Mouse (Mus musculus) lung, embryonic 14.5 days (tissue): ENCODE data around the gene Gstt2. TPM values are rescaled to one million over a fixed set of nuclear protein-coding genes. Genes with fewer than 3 reads are reported as not detected.
A peak's percentile ranks its signal among the peaks of the same experiment; 100 is the strongest.

Source experiments
- ATAC-seq: fragments of 200-750 bp; cut with Nextera tagmentation; 2 replicates; pipeline ENCODE4 v1.8.0; 2017; ENCODE audit warnings: mild to moderate bottlenecking, moderate TSS enrichment, moderate library complexity; ENCODE audit not compliant: insufficient read depth
- DNase-seq: peaks from one replicate; pipeline ENCODE4 v3.0.0-alpha.2; 2015
- H3K27ac ChIP-seq: fragments of 300-500 bp; sonication (generic); 2 replicates; pipeline ENCODE4 v1.5.1; 2014; ENCODE audit warnings: low read depth, mild to moderate bottlenecking, moderate library complexity
- H3K27me3 ChIP-seq: fragments of 300-500 bp; sonication (generic); 2 replicates; pipeline ENCODE4 v1.6.1; 2014; ENCODE audit warnings: low read length, control low read depth; ENCODE audit not compliant: insufficient read depth
- H3K36me3 ChIP-seq: fragments of 300-500 bp; sonication (generic); 2 replicates; pipeline ENCODE4 v1.6.1; 2014; ENCODE audit warnings: control low read depth; ENCODE audit not compliant: insufficient read depth
- H3K4me1 ChIP-seq: fragments of 300-500 bp; sonication (generic); 2 replicates; pipeline ENCODE4 v1.6.1; 2014; ENCODE audit warnings: antibody characterized with exemption, control low read depth; ENCODE audit not compliant: insufficient read depth
- H3K4me2 ChIP-seq: fragments of 300-500 bp; sonication (generic); 2 replicates; pipeline ENCODE4 v1.6.1; 2014; ENCODE audit warnings: mild to moderate bottlenecking
- H3K4me3 ChIP-seq: fragments of 300-500 bp; sonication (generic); 2 replicates; pipeline ENCODE4 v1.5.1; 2014; ENCODE audit warnings: low read depth, low read length
- H3K9ac ChIP-seq: fragments of 300-500 bp; sonication (generic); 2 replicates; pipeline ENCODE4 v1.6.1; 2014
- H3K9me3 ChIP-seq: fragments of 300-500 bp; sonication (generic); 2 replicates; pipeline ENCODE4 v1.6.1; 2016; ENCODE audit warnings: low read depth, low read length, control low read depth
- CTCF ChIP-seq: IDR thresholded peaks from 2 replicates; pipeline ENCODE4 v1.5.1; 2016; ENCODE audit warnings: antibody characterized with exemption, low read depth
- WGBS: fragments of 180-500 bp; shearing (Covaris S2); extraction: QIAGEN DNeasy Blood & Tissue Kit; methylation state at CpG from one replicate; pipeline ENCODE4 v1.1.7; 2014; 5-methylcytosine and 5-hydroxymethylcytosine counted together
- polyA plus RNA-seq: library from polyadenylated mRNA; unstranded; fragments of >200 nt; fragmentation: Nextera tagmentation; extraction: Ambion mirVana; gene quantifications from 2 replicates; pipeline ENCODE4 v1.2.1, GENCODE M21; 2014

Gstt2 gene
- polyA plus RNA-seq, 1 experiment from 2014 or later = 28.0 TPM

GRCm38 (mm10) chr10:75834721-75835120 is 2.5 kb downstream of the Gstt2 start:
- Histone ChIP-seq H3K27ac (peak overlapping the region; percentile 70), H3K4me1 (peaks cover 23% of the 10 kb centered on the region), H3K9me3 (no peaks in the 10 kb centered on the region), H3K4me2 (peak overlapping the region; percentile 74), H3K9ac (peak overlapping the region; percentile 58), H3K4me3 (peak overlapping the region; percentile 41), H3K36me3 (no peaks in the 10 kb centered on the region), H3K27me3 (no peaks in the 10 kb centered on the region)
- WGBS = 15% methylated on average over 9 of the region's 9 CpGs
- TF ChIP-seq CTCF = no peak
- DNase-seq (no peak), ATAC-seq (no peak)

GRCm38 (mm10) chr10:75834250-75834649 is 3.0 kb downstream of the Gstt2 start:
- H3K9ac ChIP-seq = peak overlapping the region; percentile 58
- ATAC-seq (no peak), DNase-seq (peak; percentile 88)
- WGBS = 2% methylated on average over 21 of the region's 21 CpGs
- TF ChIP-seq CTCF = no peak
- peaks cover 23% of the 10 kb centered on the region for H3K4me1 ChIP-seq
- no peaks in the 10 kb centered on the region for H3K27me3 ChIP-seq
- peak overlapping the region; percentile 41 for H3K4me3 ChIP-seq
- peak overlapping the region; percentile 70 for H3K27ac ChIP-seq
- H3K9me3 ChIP-seq = no peaks in the 10 kb centered on the region
- H3K36me3 ChIP-seq = no peaks in the 10 kb centered on the region
- peak overlapping the region; percentile 74 for H3K4me2 ChIP-seq

GRCm38 (mm10) chr10:75833456-75834080 is 3.7 kb downstream of the Gstt2 start:
- Histone ChIP-seq H3K4me1 (peaks cover 25% of the 10 kb centered on the region), H3K27me3 (no peaks in the 10 kb centered on the region), H3K4me3 (peak overlapping the region; percentile 41), H3K9ac (peak overlapping the region; percentile 54), H3K4me2 (peak overlapping the region; percentile 74), H3K9me3 (no peaks in the 10 kb centered on the region), H3K27ac (peak overlapping the region; percentile 70), H3K36me3 (no peaks in the 10 kb centered on the region)
- DNase-seq = peak; percentile 43
- WGBS = 6% methylated on average over 21 of the region's 21 CpGs
- ATAC-seq = no peak
- TF ChIP-seq CTCF = no peak

GRCm38 (mm10) chr10:75832272-75832895 is 4.8 kb downstream of the Gstt2 start:
- H3K27me3 ChIP-seq = no peaks in the 10 kb centered on the region
- DNase-seq = peak; percentile 71
- no peak overlapping the region for H3K4me3 ChIP-seq
- no peak for ATAC-seq
- no peaks in the 10 kb centered on the region for H3K36me3 ChIP-seq
- peak; percentile 82 for TF ChIP-seq CTCF
- H3K4me1 ChIP-seq = peaks cover 22% of the 10 kb centered on the region
- no peak overlapping the region for H3K27ac ChIP-seq
- H3K9me3 ChIP-seq = no peaks in the 10 kb centered on the region
- no peak overlapping the region for H3K9ac ChIP-seq
- H3K4me2 ChIP-seq = no peak overlapping the region
- WGBS = 63% methylated on average over 13 of the region's 13 CpGs

- 82% methylated on average over 2 of the region's 2 CpGs for WGBS
- H3K4me1 ChIP-seq = peaks cover 11% of the 10 kb centered on the region
- no peak overlapping the region for H3K27ac ChIP-seq
- ATAC-seq (no peak), DNase-seq (no peak)
- no peaks in the 10 kb centered on the region for H3K9me3 ChIP-seq
- H3K4me3 ChIP-seq = no peak overlapping the region
- no peaks in the 10 kb centered on the region for H3K36me3 ChIP-seq
- H3K27me3 ChIP-seq = no peaks in the 10 kb centered on the region
- H3K9ac ChIP-seq = no peak overlapping the region
- TF ChIP-seq CTCF = no peak
- H3K4me2 ChIP-seq = no peak overlapping the region
These were observed 7.0 kb downstream of the Gstt2 start for GRCm38 (mm10) chr10:75830275-75830670.

- no peak overlapping the region for H3K27ac ChIP-seq
- no peak for TF ChIP-seq CTCF
- no peaks in the 10 kb centered on the region for H3K36me3 ChIP-seq
- ATAC-seq (no peak), DNase-seq (no peak)
- peaks cover 11% of the 10 kb centered on the region for H3K4me1 ChIP-seq
- H3K4me2 ChIP-seq = no peak overlapping the region
- H3K4me3 ChIP-seq = no peak overlapping the region
- no peak overlapping the region for H3K9ac ChIP-seq
- no peaks in the 10 kb centered on the region for H3K9me3 ChIP-seq
- no peaks in the 10 kb centered on the region for H3K27me3 ChIP-seq
- 81% methylated on average over 2 of the region's 2 CpGs for WGBS
These were observed 7.5 kb downstream of the Gstt2 start for GRCm38 (mm10) chr10:75829529-75830274.

GRCm38 (mm10) chr10:75828500-75828931 is 8.7 kb downstream of the Gstt2 start:
- ATAC-seq (0 out of 2 replicates have a peak, but pooled peaks have one; percentile 5), DNase-seq (peak; percentile 72)
- Histone ChIP-seq H3K9ac (no peak overlapping the region), H3K9me3 (no peaks in the 10 kb centered on the region), H3K4me1 (peaks cover 7% of the 10 kb centered on the region), H3K27me3 (no peaks in the 10 kb centered on the region), H3K4me3 (no peak overlapping the region), H3K4me2 (no peak overlapping the region), H3K36me3 (no peaks in the 10 kb centered on the region), H3K27ac (no peak overlapping the region)
- no peak for TF ChIP-seq CTCF
